Mouse (Mus musculus) lung, embryonic 15.5 days (tissue): ENCODE results near the gene Hk3. TPM values are rescaled to one million over a fixed set of nuclear protein-coding genes. Genes with fewer than 3 reads are reported as not detected.

Experiments
- ATAC-seq: fragments of 200-750 bp; cut with Nextera tagmentation; 2 replicates; pipeline ENCODE4 v1.8.0; 2017; ENCODE audit warnings: moderate number of reproducible peaks, borderline replicate concordance; ENCODE audit not compliant: low FRiP score, low TSS enrichment; ENCODE audit errors: extremely low read depth
- H3K27ac ChIP-seq: fragments of 300-500 bp; sonication (generic); 2 replicates; pipeline ENCODE4 v1.5.1; 2015; ENCODE audit warnings: moderate library complexity, mild to moderate bottlenecking, inconsistent platforms
- H3K27me3 ChIP-seq: fragments of 300-500 bp; sonication (generic); 2 replicates; pipeline ENCODE4 v1.6.1; 2015; ENCODE audit warnings: inconsistent platforms
- H3K36me3 ChIP-seq: fragments of 300-500 bp; sonication (generic); 2 replicates; pipeline ENCODE4 v1.6.1; 2015; ENCODE audit warnings: inconsistent platforms
- H3K4me1 ChIP-seq: fragments of 300-500 bp; sonication (generic); 2 replicates; pipeline ENCODE4 v1.6.1; 2015; ENCODE audit warnings: inconsistent platforms
- H3K4me2 ChIP-seq: fragments of 300-500 bp; sonication (generic); 2 replicates; pipeline ENCODE4 v1.6.1; 2015; ENCODE audit warnings: inconsistent platforms, mild to moderate bottlenecking, moderate library complexity
- H3K4me3 ChIP-seq: fragments of 300-500 bp; sonication (generic); 2 replicates; pipeline ENCODE4 v1.5.1; 2015; ENCODE audit warnings: mild to moderate bottlenecking, inconsistent platforms
- H3K9ac ChIP-seq: fragments of 300-500 bp; sonication (generic); 2 replicates; pipeline ENCODE4 v1.6.1; 2015; ENCODE audit warnings: inconsistent platforms
- H3K9me3 ChIP-seq: fragments of 300-500 bp; sonication (generic); 2 replicates; pipeline ENCODE4 v1.6.1; 2016; ENCODE audit warnings: inconsistent platforms
- WGBS: fragments of 180-500 bp; shearing (Covaris S2); methylation state at CpG from one replicate; pipeline ENCODE4 v1.1.7; 2015; 5-methylcytosine and 5-hydroxymethylcytosine counted together
- polyA plus RNA-seq: library from polyadenylated mRNA; unstranded; fragments of >200 nt; fragmentation: Nextera tagmentation; extraction: Ambion mirVana; gene quantifications from 2 replicates; pipeline ENCODE4 v1.2.1, GENCODE M21; 2015

The Hk3 gene
- polyA plus RNA-seq, 1 experiment from 2014 or later: 1.0 TPM

GRCm38 (mm10) chr13:55017898-55018599 lies 3.1 kb downstream of the Hk3 start:
- no peak overlapping the region for H3K9ac ChIP-seq
- H3K27me3 ChIP-seq: no peaks in the 10 kb centered on the region
- H3K36me3 ChIP-seq: no peaks in the 10 kb centered on the region
- WGBS: 61% methylated on average over 8 of the region's 8 CpGs
- no peak overlapping the region for H3K27ac ChIP-seq
- H3K4me2 ChIP-seq: no peak overlapping the region
- no peaks in the 10 kb centered on the region for H3K9me3 ChIP-seq
- H3K4me3 ChIP-seq: no peak overlapping the region
- no peaks in the 10 kb centered on the region for H3K4me1 ChIP-seq
- ATAC-seq: no peak

- no peak overlapping the region for H3K4me2 ChIP-seq
- H3K27ac ChIP-seq: no peak overlapping the region
- H3K4me3 ChIP-seq: no peak overlapping the region
- no peaks in the 10 kb centered on the region for H3K36me3 ChIP-seq
- H3K9me3 ChIP-seq: no peaks in the 10 kb centered on the region
- ATAC-seq: no peak
- WGBS: 59% methylated on average over 12 of the region's 12 CpGs
- peaks cover 2% of the 10 kb centered on the region; the same call in 1 of the 2 replicates for H3K4me1 ChIP-seq
- no peaks in the 10 kb centered on the region for H3K27me3 ChIP-seq
- no peak overlapping the region for H3K9ac ChIP-seq
Measured at GRCm38 (mm10) chr13:55017154-55017897, 3.9 kb downstream of the Hk3 start.

- Histone ChIP-seq H3K9me3 (no peaks in the 10 kb centered on the region), H3K36me3 (no peaks in the 10 kb centered on the region), H3K4me1 (peaks cover 8% of the 10 kb centered on the region; the same call in 1 of the 2 replicates), H3K4me2 (no peak overlapping the region), H3K4me3 (no peak overlapping the region), H3K27ac (no peak overlapping the region), H3K9ac (no peak overlapping the region), H3K27me3 (no peaks in the 10 kb centered on the region)
- 55% methylated on average over 9 of the region's 9 CpGs for WGBS
- ATAC-seq: no peak
Measured at GRCm38 (mm10) chr13:55014451-55014850, 6.7 kb downstream of the Hk3 start.

GRCm38 (mm10) chr13:55013702-55014344 lies 7.4 kb downstream of the Hk3 start:
- H3K27ac ChIP-seq: no peak overlapping the region
- no peaks in the 10 kb centered on the region for H3K9me3 ChIP-seq
- H3K9ac ChIP-seq: no peak overlapping the region
- WGBS: 31% methylated on average over 9 of the region's 9 CpGs
- peaks cover 8% of the 10 kb centered on the region; the same call in 1 of the 2 replicates for H3K4me1 ChIP-seq
- H3K4me2 ChIP-seq: no peak overlapping the region
- H3K36me3 ChIP-seq: no peaks in the 10 kb centered on the region
- no peak overlapping the region for H3K4me3 ChIP-seq
- no peaks in the 10 kb centered on the region for H3K27me3 ChIP-seq
- ATAC-seq: no peak

GRCm38 (mm10) chr13:55011981-55012478 lies 9.2 kb downstream of the Hk3 start:
- no peaks in the 10 kb centered on the region for H3K27me3 ChIP-seq
- H3K4me1 ChIP-seq: peaks cover 8% of the 10 kb centered on the region; the same call in 1 of the 2 replicates
- no peaks in the 10 kb centered on the region for H3K9me3 ChIP-seq
- peak overlapping the region; percentile 4; the same call in 1 of the 2 replicates for H3K4me2 ChIP-seq
- ATAC-seq: peak; percentile 13; the same call in 1 of the 2 replicates
- no peak overlapping the region for H3K4me3 ChIP-seq
- H3K27ac ChIP-seq: no peak overlapping the region
- WGBS: 5% methylated on average over 14 of the region's 14 CpGs
- no peaks in the 10 kb centered on the region for H3K36me3 ChIP-seq
- H3K9ac ChIP-seq: no peak overlapping the region

GRCm38 (mm10) chr13:55011103-55011502 lies 10.1 kb downstream of the Hk3 start:
- Histone ChIP-seq H3K4me2 (no peak overlapping the region), H3K4me3 (no peak overlapping the region), H3K27ac (no peak overlapping the region), H3K4me1 (peaks cover 11% of the 10 kb centered on the region), H3K36me3 (no peaks in the 10 kb centered on the region), H3K9ac (no peak overlapping the region), H3K9me3 (no peaks in the 10 kb centered on the region), H3K27me3 (no peaks in the 10 kb centered on the region)
- whole genome bisulfite sequencing: 88% methylated on average over 15 of the region's 15 CpGs
- no peak for ATAC-seq

GRCm38 (mm10) chr13:55008589-55008988 lies 12.6 kb downstream of the Hk3 start:
- Histone ChIP-seq H3K9me3 (no peaks in the 10 kb centered on the region), H3K27me3 (no peaks in the 10 kb centered on the region), H3K4me3 (no peak overlapping the region), H3K4me2 (no peak overlapping the region), H3K36me3 (no peaks in the 10 kb centered on the region), H3K27ac (no peak overlapping the region), H3K4me1 (peaks cover 31% of the 10 kb centered on the region), H3K9ac (no peak overlapping the region)
- ATAC-seq: no peak
- WGBS: 75% methylated on average over 6 of the region's 6 CpGs

- H3K9ac ChIP-seq: no peak overlapping the region
- no peak overlapping the region for H3K4me3 ChIP-seq
- WGBS: 38% methylated on average over 7 of the region's 7 CpGs
- ATAC-seq: no peak
- H3K27ac ChIP-seq: peak overlapping the region; percentile 68
- H3K4me1 ChIP-seq: peaks cover 22% of the 10 kb centered on the region
- H3K4me2 ChIP-seq: peak overlapping the region; percentile 37
- H3K36me3 ChIP-seq: no peaks in the 10 kb centered on the region
- no peaks in the 10 kb centered on the region for H3K9me3 ChIP-seq
- H3K27me3 ChIP-seq: no peaks in the 10 kb centered on the region
Measured at GRCm38 (mm10) chr13:55006415-55006742, 14.8 kb downstream of the Hk3 start.

- no peak overlapping the region for H3K4me3 ChIP-seq
- H3K4me2 ChIP-seq: peak overlapping the region; percentile 37
- ATAC-seq: peak; percentile 59; the same call in 1 of the 2 replicates
- no peaks in the 10 kb centered on the region for H3K36me3 ChIP-seq
- no peaks in the 10 kb centered on the region for H3K27me3 ChIP-seq
- WGBS: 22% methylated on average over 31 of the region's 31 CpGs
- H3K4me1 ChIP-seq: peaks cover 22% of the 10 kb centered on the region
- peak overlapping the region; percentile 68 for H3K27ac ChIP-seq
- no peak overlapping the region for H3K9ac ChIP-seq
- no peaks in the 10 kb centered on the region for H3K9me3 ChIP-seq
Measured at GRCm38 (mm10) chr13:55005691-55006414, 15.3 kb downstream of the Hk3 start.

GRCm38 (mm10) chr13:55004646-55005045 lies 16.5 kb downstream of the Hk3 start:
- peak; percentile 47; the same call in 1 of the 2 replicates for ATAC-seq
- Histone ChIP-seq H3K27me3 (no peaks in the 10 kb centered on the region), H3K9me3 (no peaks in the 10 kb centered on the region), H3K4me2 (no peak overlapping the region), H3K36me3 (no peaks in the 10 kb centered on the region), H3K4me3 (no peak overlapping the region), H3K27ac (peak overlapping the region; percentile 68), H3K4me1 (peaks cover 22% of the 10 kb centered on the region), H3K9ac (no peak overlapping the region)
- 39% methylated on average over 11 of the region's 11 CpGs for WGBS

- no peak overlapping the region for H3K4me2 ChIP-seq
- no peak overlapping the region for H3K4me3 ChIP-seq
- peaks cover 22% of the 10 kb centered on the region for H3K4me1 ChIP-seq
- no peak overlapping the region for H3K9ac ChIP-seq
- ATAC-seq: no peak
- H3K27ac ChIP-seq: no peak overlapping the region
- no peaks in the 10 kb centered on the region for H3K36me3 ChIP-seq
- H3K27me3 ChIP-seq: no peaks in the 10 kb centered on the region
- H3K9me3 ChIP-seq: no peaks in the 10 kb centered on the region
- WGBS: 72% methylated on average over 10 of the region's 10 CpGs
Measured at GRCm38 (mm10) chr13:55002090-55002489, 19.1 kb downstream of the Hk3 start.
